Mouse (Mus musculus) small intestine, adult 2 months (tissue): ENCODE results near the gene Obscn. TPM values are rescaled to one million over a fixed set of nuclear protein-coding genes. Genes with fewer than 3 reads are reported as not detected.

Source experiments
- H3K27ac ChIP-seq: fragments of 200-500 bp; 2 replicates; pipeline ENCODE4 v1.5.1; 2012; ENCODE audit warnings: low read depth, low read length, control low read depth, inconsistent platforms; ENCODE audit not compliant: insufficient read depth
- H3K27me3 ChIP-seq: fragments of 200-500 bp; 2 replicates; pipeline ENCODE4 v1.6.1; 2012; ENCODE audit warnings: mild to moderate bottlenecking, moderate library complexity, low read length, inconsistent platforms; ENCODE audit not compliant: control insufficient read depth, insufficient read depth
- H3K36me3 ChIP-seq: fragments of 200-500 bp; 2 replicates; pipeline ENCODE4 v1.6.1; 2012; ENCODE audit warnings: mild to moderate bottlenecking, low read length, control low read depth, inconsistent platforms; ENCODE audit not compliant: control insufficient read depth, insufficient read depth
- H3K4me1 ChIP-seq: fragments of 200-500 bp; 2 replicates; pipeline ENCODE4 v1.6.1; 2012; ENCODE audit warnings: low read length, inconsistent platforms, mixed read lengths; ENCODE audit not compliant: control insufficient read depth, insufficient read depth, insufficient read length
- H3K4me3 ChIP-seq: fragments of 200-500 bp; 2 replicates; pipeline ENCODE4 v1.5.1; 2012; ENCODE audit warnings: low read depth, mild to moderate bottlenecking, control low read depth, inconsistent platforms, low read length, moderate library complexity
- CTCF ChIP-seq: fragments of 200-500 bp; IDR thresholded peaks from 2 replicates; pipeline ENCODE4 v1.5.1; 2012; ENCODE audit warnings: low read depth, mild to moderate bottlenecking, control low read depth, inconsistent platforms, low read length, moderate library complexity, mixed read lengths; ENCODE audit not compliant: insufficient replicate concordance, insufficient read length; ENCODE audit errors: extremely low read depth
- POLR2A ChIP-seq: fragments of 200-500 bp; IDR thresholded peaks from 2 replicates; pipeline ENCODE4 v1.6.1; 2012; ENCODE audit warnings: low read depth, mild to moderate bottlenecking, control low read depth, inconsistent platforms, low read length, moderate library complexity
- WGBS: fragments of 180-500 bp; shearing (Covaris S2); methylation state at CpG from one replicate; pipeline ENCODE4 v1.1.7; 2018; 5-methylcytosine and 5-hydroxymethylcytosine counted together
- polyA plus RNA-seq: library from polyadenylated mRNA; depleted of rRNA; stranded (reverse); fragments of >200 nt; gene quantifications from 2 replicates; pipeline ENCODE4 v1.2.3, GENCODE M21; 2012

Gene Obscn
- polyA plus RNA-seq, 1 experiment = 1.2 TPM

GRCm38 (mm10) chr11:59130782-59131181 is 5.4 kb downstream of the Obscn start:
- no peak overlapping the region for H3K27ac ChIP-seq
- TF ChIP-seq CTCF (no peak), POLR2A (no peak)
- 48% methylated on average over 9 of the region's 9 CpGs for WGBS
- no peaks in the 10 kb centered on the region for H3K36me3 ChIP-seq
- H3K27me3 ChIP-seq = peaks cover 17% of the 10 kb centered on the region
- H3K4me1 ChIP-seq = peaks cover 14% of the 10 kb centered on the region
- H3K4me3 ChIP-seq = no peak overlapping the region

DNA sequence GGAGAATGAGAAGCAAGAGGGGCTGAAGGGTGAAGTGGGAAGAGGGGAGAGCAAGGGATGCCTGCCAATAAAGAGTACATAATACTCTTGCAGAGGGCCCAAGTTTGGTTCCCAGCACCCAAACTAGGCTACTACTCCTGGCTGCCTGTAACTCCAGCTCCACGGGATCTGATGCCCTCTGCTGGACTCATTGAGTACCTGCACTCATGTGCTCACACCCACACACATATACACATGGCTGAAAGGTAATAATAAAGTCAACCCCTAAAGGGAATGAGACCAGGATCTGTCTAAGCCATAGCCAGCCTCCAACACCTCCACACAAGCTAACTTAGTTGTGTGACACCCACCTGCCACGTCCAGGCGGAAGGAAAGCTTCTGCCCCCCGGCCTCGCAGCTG is 30.3 kb downstream of the Obscn start:
- Histone ChIP-seq H3K4me3 (no peak overlapping the region), H3K27ac (no peak overlapping the region), H3K4me1 (no peaks in the 10 kb centered on the region), H3K36me3 (no peaks in the 10 kb centered on the region), H3K27me3 (no peaks in the 10 kb centered on the region)
- WGBS = 91% methylated on average over 5 of the region's 5 CpGs
- TF ChIP-seq CTCF (no peak), POLR2A (no peak)

- Histone ChIP-seq H3K4me3 (no peak overlapping the region), H3K36me3 (no peaks in the 10 kb centered on the region), H3K4me1 (no peaks in the 10 kb centered on the region), H3K27me3 (no peaks in the 10 kb centered on the region), H3K27ac (no peak overlapping the region)
- 70% methylated on average over 3 of the region's 3 CpGs for WGBS
- TF ChIP-seq CTCF (peak; percentile 44; the same call in 1 of the 2 replicates), POLR2A (no peak)
Observed at GRCm38 (mm10) chr11:59102324-59102723, 33.9 kb downstream of the Obscn start.

DNA sequence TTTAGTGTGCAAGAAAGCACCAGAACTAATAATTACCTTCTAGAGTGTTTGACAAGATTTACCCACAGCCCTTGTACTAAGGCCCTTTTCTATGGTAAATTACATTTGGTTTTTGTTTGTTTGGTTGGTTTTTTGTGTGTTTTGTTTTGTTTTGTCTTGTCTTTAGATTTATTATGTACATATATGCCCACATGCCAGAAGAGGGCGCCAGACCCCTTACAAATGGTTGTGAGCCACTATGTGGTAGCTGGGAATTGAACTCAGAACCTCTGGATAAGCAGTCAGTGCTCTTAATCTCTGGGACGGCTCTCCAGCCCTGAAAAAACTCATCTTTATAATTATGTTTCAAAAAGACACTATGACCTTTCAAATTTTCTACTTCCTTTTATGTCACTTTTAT is 37.9 kb downstream of the Obscn start:
- Histone ChIP-seq H3K4me3 (no peak overlapping the region), H3K36me3 (no peaks in the 10 kb centered on the region), H3K4me1 (no peaks in the 10 kb centered on the region), H3K27ac (no peak overlapping the region), H3K27me3 (no peaks in the 10 kb centered on the region)
- WGBS = 13% methylated on average over 2 of the region's 2 CpGs
- peak; percentile 47; the same call in 1 of the 2 replicates for TF ChIP-seq CTCF
- TF ChIP-seq POLR2A = no peak

DNA sequence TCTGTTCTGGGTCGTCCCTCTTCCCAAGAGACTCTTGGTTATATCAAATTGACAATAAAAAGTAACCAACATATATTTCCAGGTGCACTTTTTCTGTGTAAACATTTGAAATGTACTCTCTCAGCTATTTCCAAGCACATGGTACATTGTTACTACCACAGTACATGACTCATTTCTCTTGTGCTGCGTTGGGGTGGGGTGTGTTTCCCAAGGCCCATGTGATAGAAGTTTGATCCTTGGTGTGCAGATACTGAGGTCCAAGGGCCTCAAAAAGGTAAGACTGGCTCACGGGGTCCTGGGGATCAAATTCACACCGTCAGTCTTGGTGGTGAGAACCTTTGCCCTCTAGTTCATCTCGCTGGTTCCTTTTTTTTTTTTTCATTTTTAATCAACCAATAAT is 38.4 kb downstream of the Obscn start:
- Histone ChIP-seq H3K4me3 (no peak overlapping the region), H3K27me3 (no peaks in the 10 kb centered on the region), H3K27ac (no peak overlapping the region), H3K4me1 (no peaks in the 10 kb centered on the region), H3K36me3 (no peaks in the 10 kb centered on the region)
- TF ChIP-seq CTCF (no peak), POLR2A (no peak)
- WGBS = 27% methylated on average over 5 of the region's 5 CpGs

DNA sequence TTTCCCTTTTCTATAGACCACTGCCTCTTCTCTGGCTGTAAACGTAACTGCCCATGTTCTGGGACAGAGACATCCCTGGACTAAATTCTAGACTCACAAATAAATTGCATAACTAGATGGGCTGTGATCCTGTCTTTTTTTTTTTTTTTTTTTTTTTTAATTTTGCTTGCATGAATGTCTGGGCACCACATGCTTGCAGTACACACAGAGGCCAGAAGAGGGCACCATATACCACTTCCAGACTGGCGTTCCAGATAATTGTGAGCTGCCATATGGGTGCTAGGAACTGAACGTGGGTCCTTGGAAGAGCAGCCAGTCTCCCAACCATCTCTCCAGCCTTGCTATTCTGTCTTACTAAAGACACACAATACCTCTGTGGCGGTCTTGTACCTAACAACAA is 42.0 kb downstream of the Obscn start:
- 73% methylated on average over 4 of the region's 4 CpGs for WGBS
- TF ChIP-seq CTCF (peak; percentile 31; the same call in 1 of the 2 replicates), POLR2A (no peak)
- Histone ChIP-seq H3K4me1 (no peaks in the 10 kb centered on the region), H3K36me3 (no peaks in the 10 kb centered on the region), H3K27me3 (no peaks in the 10 kb centered on the region), H3K4me3 (no peak overlapping the region), H3K27ac (no peak overlapping the region)

DNA sequence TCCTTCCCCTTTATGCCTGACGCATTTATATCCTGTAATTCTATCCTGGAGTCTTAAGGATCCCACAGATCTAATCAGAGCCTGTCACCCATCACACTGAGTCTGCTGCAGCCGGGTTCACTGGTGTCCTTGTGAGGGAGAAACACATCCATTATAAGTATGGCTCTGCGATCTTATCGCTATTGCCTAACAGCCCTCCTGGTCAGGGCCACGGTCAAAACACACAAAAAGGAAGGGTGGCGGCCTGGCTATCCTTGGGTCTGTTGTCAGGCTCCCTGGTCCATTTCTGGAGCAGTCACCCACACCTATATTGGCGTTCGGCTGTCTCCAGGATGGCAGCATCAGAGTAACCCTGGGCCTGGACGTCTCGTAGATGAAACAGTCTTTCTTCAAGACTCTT is 48.6 kb downstream of the Obscn start:
- H3K27me3 ChIP-seq = no peaks in the 10 kb centered on the region
- no peaks in the 10 kb centered on the region for H3K4me1 ChIP-seq
- no peak overlapping the region for H3K4me3 ChIP-seq
- H3K36me3 ChIP-seq = no peaks in the 10 kb centered on the region
- H3K27ac ChIP-seq = no peak overlapping the region
- TF ChIP-seq CTCF = no peak
- no peak for TF ChIP-seq POLR2A
- 85% methylated on average over 10 of the region's 10 CpGs for WGBS

DNA sequence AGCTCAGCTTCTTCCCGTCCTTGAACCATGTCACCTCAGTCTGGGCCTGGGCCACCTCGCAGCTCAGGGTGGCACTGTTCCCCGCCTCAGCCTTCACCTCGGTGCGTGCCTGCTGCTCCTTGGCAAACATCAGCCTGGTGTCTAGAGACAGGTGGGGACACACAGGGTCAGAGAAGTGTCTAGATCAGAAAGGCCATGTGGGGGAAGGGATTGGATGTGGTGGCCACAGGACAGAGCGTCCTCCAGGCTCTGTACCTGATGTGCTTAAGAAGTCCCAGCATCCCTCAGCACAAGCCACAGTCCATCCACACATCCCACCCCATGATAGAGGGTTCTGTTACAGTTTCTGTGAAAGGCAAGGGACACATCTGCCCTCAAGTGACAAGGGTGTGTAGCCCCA is 51.0 kb downstream of the Obscn start:
- WGBS = 64% methylated on average over 6 of the region's 6 CpGs
- H3K4me1 ChIP-seq = no peaks in the 10 kb centered on the region
- H3K4me3 ChIP-seq = no peak overlapping the region
- H3K27me3 ChIP-seq = no peaks in the 10 kb centered on the region
- no peak overlapping the region for H3K27ac ChIP-seq
- H3K36me3 ChIP-seq = no peaks in the 10 kb centered on the region
- TF ChIP-seq POLR2A (no peak), CTCF (no peak)
